Mouse (Mus musculus) stomach, postnatal 0 days (tissue): ENCODE data around the gene Vmn1r191.

Experiments used
- CTCF ChIP-seq: IDR thresholded peaks from 2 replicates; pipeline ENCODE4 v1.5.1; 2016; ENCODE audit warnings: antibody characterized with exemption, low read depth, mild to moderate bottlenecking, moderate library complexity
- EP300 ChIP-seq: optimal IDR thresholded peaks from 2 replicates; pipeline ENCODE3; 2016; ENCODE audit warnings: antibody characterized with exemption

GRCm38 (mm10) chr13:22189313-22189712 lies 5.5 kb upstream of the Vmn1r191 start:
- TF ChIP-seq CTCF, result no peak
- TF ChIP-seq EP300, result no peak
